Mouse (Mus musculus): Measurements from ENCODE around the gene Klrb1b. TPM values are rescaled to one million over a fixed set of nuclear protein-coding genes. Genes with fewer than 3 reads are reported as not detected.
"Not testable (repeated sequence)": the region's sequence is repeated elsewhere in the genome, so short reads cannot be mapped to it uniquely, and the experiment has no call there.

The Klrb1b gene
- total RNA-seq, 2 experiments from 2014 or later, result not detected

DNA sequence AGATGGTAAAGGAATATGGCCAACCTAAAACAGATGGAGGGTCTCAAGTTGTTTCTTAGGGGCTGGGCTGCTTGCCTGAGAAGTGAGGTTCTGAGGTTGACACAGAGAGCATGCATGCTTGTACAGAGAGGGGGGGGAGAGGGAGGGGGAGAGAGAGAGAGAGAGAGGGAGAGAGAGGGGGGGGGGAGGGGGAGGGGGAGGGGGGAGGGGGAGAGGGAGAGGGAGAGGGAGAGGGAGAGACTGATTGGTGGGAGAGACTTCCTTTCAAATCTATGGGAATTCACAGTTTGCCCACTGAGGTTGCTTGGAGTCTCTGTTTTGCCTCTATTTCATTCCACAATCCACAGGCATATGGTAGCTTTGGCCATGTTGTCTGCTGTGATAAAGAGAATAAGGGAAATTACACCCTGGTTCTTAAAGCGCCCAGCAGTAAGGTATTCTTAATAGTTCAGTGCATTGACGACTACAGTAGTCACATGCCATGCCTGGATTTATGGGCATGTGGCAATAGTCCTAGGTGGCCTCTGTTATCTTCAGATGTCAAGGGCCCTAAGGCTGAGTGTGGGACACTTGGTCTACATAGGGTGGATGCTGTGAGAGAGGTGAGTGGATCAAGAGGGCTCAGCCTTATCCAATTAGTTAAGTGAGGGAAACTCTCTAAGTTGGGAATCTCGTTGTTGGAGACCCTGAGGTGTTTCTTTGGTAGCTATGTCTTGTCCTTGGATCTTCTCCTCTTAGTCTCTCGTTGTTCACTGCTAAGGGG is 15.4 kb upstream of the Klrb1b start:
- DNase-seq (ENCODE audit: low spot score in 2 of 2), result no peak

DNA sequence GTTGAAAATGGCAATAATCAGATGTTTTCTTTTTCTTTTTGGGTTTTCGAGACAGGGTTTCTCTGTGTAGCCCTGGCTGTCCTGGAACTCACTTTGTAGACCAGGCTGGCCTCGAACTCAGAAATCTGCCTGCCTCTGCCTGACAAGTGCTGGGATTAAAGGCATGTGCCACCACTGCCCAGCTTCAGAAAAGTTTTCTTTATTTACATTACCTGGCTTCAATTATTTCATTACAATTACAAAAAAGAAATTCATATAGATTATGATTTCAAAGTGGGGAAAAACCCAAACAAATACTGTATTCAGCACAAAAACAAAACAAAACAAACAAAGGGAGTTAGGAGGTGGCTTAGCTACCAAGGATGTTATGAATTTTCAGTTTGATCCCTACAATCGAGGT is 14.5 kb upstream of the Klrb1b start:
- DNase-seq (ENCODE audit: low spot score in 2 of 2), result not testable (repeated sequence)

DNA sequence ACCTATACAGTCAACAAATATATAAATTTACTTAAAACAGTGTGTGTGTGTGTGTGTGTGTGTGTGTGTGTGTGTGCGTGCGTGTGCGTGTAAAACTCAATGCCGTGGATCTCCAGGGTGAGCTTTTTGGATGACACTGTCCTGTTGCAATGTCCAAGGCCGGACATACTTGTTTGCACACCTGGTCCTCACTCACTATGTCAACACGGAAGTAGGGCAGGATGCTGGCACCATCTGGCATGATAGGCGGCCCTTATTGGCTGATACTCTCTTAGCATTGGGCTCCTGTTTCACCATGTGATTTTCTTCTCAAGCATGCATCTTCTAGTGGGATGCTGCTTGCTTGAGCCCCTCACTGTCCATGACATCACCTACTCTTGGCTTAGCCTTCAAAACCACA is 13.8 kb upstream of the Klrb1b start:
- DNase-seq (ENCODE audit: low spot score in 2 of 2), result no peak

DNA sequence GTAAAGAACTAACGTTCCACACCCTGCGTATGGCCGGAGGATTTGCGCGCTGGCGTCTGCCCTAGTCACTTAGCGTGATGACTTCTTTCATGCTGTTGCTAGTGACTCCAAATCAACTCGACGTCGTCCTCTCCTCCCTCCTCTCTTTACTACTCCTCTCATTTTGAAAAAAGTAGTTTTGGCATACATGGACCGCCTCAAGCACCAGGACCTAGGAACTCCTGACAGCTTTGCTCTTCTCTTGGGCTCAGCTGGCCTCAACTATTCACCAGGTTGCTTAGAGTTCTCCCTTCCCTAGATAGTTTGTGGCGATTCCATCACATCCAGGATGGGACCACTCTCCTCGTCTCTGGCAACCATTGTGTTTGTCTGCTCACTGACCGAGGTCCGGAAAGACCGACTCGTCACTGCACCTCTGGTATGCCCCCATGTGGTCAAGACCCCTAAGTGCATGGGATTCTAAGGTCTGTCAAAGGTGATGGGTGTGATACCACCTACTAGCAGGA is 13.2 kb upstream of the Klrb1b start:
- DNase-seq (ENCODE audit: low spot score in 2 of 2), result peak; percentile 73 to 84

DNA sequence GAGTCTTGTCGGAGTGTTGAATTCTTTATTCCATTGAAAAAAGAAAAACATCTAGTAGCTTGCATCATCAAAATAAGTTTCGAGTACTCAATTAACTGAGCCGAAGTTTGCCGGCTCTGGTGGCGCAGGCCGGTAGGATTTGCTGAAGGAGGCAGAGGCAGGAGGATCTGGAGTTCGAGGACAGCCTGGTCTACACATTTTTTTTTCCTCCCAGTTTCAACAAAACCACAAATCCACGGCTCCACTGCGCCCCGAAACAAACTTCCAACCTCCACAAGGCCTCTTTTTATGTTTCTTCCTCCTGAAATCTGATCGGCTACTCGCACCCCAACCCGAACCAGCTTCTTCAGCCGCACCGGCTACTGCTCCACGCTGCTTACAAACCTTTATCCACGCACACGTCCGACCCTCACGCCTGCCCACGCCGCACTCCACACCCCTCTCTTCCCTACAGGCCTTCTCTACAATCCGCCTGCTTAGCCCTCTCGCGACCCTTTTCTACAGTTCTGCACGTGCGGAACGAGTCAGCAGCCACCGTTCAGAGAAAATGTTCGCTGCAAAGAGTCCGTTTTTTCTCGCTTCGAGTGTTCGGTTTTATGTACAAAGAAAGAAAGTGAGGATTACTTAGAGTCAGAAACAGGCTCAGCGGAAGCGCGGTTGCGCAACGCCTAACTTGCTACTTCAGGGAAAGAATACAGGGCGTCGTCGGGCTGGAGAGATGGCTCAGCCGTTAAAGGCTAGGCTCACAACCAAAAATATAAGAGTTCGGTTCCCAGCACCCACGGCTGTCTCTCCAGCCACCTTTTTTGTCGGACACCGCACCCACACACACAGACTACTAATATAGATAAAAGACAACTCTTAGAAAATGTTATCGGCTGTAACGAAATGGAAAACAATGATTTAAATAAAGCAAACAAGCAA is 12.5 kb upstream of the Klrb1b start:
- peak; percentile 79 to 84 for DNase-seq (ENCODE audit: low spot score in 2 of 2)

DNA sequence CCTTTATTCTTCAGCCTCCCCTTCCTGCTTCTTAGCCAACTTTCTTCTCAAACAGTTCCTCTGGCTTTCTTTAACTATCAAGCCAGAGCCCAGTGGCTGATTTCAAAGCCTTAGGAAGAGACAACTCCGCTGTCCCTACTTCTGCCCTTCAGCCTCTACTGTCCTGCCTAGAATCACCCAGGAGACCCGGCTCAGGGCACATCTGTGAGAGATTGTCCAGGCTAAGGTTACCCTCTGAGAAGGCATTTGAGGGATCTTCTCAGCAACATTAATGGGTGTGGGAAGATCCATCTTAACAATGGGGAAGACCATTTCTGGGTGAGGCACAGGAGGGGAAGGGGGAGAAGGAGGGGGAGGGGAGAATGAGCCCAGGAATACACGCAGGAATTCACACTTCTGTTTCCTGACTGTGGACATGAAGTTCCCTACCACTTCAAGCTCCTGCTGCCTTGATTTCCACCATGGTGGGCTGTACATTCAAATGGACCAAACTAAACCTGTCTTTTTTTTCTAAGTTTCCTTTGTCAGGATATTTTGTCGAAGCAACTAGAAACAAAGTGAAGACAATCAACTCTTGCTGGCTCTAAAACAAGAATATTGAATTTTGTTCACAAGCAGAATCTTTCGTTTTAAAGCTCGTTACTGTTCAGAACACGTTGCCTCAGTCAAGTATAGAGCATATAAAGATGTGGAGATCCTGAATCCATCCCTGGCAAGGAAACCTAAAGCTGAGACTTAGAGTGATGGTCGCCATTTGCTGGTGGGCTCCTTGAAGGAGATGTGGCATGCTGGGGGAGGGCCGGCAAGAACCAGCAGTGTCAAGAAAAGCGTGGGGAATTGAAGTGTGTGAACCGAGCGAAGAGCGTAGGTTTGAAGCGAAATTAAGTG is 11.6 kb upstream of the Klrb1b start:
- DNase-seq (ENCODE audit: low spot score in 2 of 2), result no peak

DNA sequence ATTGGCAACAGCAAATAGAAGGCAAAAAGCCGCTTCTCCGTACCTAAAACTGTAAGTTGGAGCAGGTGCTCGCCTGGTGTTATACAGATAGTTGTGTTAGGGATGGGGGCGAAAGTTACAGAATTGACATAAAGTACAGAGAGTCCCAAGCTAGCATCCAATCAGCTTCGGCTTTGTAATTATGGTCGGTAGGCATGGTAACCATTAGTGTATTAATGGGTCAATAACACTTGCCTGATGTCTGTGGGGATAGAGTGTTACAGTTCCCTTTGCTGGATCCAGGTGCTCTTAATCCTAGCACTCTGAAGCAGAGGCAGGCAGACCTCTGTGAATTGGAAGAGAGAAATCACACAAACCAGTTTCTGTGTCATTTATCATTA is 10.8 kb upstream of the Klrb1b start:
- DNase-seq (ENCODE audit: low spot score in 2 of 2), result no peak

DNA sequence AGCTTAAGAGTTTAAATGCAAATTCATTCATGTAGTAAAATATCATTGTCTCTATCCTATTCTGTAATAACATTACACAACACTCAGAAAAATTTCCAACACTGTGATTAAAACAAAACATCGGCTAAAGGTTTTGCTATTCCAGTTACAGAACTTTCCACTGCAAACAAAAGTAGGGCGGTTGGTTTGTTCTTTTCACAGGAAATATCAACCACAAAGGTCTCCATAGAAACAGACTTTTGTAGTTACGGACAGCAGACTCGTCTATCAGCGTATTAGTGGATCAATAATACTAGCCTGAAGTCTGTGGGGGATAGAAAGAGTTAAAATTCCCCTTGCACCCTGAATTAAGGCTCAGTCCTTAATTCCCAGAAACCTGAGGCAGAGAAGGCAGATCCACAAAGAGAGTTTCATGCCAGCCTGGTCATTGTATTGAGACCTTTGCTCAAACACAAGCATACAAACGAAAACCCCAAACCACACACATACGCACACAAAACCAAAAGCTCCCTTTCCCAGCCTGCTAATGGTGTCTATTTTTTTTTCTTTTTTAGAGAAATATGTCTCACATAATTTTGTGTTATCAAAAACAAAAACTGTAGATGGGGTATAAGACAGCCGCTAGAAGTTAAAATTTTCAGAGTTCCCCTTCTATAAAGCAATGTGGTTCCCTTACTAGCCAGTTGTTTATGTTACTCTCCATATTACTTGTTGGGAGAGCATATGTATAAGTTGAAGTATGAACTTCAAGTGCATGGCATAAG is 10.2 kb upstream of the Klrb1b start:
- DNase-seq (ENCODE audit: low spot score in 2 of 2), result no peak

DNA sequence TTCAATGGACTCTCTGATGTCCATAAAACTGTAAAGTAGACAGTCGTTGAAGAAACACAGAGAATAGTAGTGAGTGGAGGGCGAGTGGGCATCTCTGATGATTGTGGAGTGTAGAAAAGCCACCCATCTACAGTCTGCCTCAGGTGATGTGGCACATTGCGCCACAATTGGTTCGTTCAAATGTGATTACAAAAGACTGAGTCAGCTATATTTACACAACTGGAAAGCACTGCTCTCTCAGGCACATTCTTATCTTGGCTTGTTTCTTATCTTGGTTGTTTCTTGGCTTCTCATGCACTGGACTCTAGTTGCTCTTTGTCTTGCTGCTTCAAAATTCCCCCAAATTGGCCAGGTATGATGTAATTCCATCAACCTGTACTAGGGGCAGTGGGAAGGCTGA is 9.4 kb upstream of the Klrb1b start:
- DNase-seq (ENCODE audit: low spot score in 2 of 2), result no peak

DNA sequence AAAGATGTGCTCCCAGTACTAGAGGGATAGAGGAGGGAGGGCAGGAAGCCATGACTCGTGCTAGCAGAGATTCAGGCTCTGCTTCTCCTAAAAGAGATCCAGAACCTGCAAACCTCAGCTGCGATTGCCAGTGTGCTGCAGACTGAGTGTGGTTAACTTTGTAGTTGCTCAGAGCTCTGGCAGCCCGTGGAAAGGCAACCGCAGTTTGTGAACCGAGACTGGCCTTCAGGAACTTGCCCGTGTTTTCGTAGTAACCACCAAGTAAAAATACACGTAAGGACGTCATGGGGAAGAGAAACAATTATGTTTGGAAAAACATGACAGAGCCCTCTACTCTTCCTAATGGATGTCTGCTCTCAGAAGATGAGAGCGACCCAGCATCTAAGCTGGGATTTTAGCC is 6.9 kb upstream of the Klrb1b start:
- no peak for DNase-seq (ENCODE audit: low spot score in 2 of 2)

DNA sequence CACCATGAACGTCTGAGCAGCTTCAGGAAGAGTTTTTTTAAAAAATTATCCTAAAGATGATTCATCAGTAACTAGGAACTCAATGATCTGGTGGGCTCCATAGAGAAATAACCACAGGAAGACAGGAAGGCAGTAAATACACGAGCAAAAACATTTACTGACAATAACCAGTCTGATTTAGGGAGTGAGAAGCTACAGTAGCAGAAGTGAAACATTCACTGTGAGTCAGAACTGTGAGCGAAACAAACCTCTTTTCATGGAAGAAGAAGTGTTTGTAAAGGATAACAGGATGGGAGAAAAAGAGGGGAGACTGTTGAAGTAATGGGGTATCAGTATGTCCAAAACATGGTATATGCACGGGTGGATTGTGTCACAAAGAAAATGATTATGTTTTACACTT is 3.7 kb upstream of the Klrb1b start:
- no peak for DNase-seq (ENCODE audit: low spot score in 2 of 2)

DNA sequence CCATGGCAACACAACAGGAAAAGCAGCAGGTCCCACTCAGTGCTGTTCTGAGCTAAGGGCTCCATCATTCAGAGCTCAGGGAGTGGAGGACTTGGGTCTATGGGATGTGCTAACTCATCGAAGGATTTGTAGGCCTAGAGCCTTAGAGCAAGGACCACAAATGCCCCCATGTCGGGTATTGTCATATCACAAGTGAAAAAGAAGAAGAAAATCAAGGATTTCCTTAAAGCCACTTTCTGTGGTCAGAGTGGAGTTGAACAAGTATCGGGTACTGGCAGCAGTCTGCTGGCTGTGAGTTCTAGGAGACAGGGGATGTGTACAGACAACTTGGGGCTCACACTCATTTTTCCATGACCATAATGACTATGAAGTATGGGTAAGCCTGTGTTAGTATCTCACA is 650 bp upstream of the Klrb1b start:
- no peak for DNase-seq (ENCODE audit: low spot score in 2 of 2)

DNA sequence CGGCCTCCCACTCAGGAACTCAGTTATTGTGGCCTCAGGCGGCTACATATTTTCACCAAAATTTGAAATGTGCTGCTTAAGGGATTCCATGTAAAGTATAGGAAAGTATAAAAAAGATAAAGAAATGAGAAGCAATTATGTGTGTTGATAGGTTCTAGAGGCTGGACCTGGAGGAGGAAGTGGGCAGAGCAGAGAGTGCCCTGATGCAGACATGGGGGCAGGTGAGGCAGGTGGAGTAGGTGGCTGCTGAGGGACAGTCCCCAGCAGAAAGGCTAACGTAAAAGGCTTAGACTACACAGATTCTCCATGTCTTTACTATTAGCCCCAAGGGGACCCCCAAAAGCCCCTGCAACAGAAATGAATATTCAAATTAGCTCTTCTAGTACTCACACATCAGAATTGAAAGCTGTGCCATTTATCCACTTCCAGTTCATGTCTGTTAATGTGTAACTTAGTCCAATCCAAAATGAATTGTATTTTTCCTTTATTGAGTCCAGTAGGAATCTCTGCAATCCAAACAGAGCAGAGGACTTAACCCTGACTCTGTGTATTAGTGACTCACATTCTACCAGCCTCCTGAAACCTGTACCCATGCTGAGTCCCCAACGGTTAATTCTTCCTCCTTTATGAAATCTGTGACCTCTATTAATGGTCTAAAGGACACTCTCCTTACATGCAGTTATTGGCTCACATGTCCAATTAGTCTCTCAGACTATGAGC is 7.9 kb downstream of the Klrb1b start:
- no peak for DNase-seq (ENCODE audit: low spot score in 2 of 2)

DNA sequence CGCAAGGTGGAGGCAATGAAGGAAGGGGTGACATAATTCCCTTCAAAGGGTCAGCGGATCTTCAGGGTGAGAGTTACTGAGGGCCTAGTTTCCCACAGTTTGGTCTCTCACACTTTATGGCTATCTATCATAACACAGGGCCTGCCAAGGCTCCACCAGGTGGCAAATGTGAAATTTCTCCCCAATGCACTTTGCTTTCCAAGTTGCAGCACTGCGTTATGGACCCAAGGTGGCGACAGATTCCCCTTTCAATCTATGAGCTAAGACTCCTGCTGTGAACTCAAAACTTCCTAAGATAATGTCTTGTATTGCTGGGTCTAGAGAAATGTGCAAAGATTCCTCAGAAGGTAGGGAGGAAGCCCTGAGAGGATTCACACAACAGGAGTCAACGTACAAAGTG is 17.6 kb downstream of the Klrb1b start:
- DNase-seq (ENCODE audit: low spot score in 2 of 2), result no peak

DNA sequence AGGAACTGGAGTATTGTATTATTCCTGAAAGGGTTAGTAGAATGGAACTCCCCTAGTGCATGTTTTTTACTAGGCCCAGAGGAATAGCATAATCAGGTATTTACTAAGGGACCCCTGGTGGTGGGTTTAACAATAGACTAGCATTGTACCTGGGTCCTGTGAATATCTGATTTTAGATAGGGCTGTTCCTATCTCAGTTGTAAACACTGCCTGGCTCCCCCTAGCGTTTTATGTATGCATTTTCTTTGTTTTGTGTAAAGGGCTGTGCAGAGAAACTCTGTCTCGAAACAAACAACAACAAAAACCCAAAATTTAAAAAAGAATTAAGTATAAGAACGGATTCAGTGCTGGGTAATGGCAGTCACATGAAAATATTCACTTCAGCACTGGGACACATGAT is 19.1 kb downstream of the Klrb1b start:
- no peak for DNase-seq (ENCODE audit: low spot score in 2 of 2)

DNA sequence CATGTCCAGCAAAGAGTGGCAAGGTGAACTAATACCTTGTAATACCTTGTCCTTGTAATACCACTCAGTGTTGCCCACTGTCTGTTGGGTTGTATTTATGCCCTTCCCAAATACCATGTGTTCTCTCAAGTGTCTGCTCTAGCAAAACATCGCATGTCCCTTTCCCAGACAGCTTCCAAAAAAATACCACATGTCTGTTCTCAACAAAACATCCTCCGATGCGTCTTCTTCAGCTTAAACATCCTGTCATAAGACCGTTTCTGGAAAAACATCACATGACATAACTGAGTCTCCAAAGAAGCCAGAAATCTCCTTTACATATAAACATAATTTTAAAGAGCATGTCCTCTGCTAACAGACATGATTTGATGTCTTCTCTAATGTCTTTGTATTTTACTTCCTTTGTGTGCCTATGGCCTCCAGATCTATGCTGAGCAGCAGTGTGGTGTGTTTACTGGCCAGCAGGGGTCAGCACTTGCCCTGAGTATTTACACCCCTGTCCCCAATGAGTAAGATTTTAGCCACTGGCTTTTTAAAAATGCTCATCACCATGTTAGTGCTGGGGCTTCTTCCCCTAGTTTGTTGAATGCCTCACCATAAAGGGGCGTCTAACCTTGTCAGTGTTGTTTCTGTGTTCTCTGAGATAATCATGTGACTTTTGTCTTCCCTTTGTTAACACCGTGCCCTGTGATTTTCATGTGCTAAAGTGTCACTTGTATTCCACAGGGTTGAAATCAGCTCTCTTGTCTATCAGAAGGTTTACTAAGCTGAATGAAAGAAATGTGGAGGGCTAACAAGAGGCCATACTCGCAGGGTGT is 21.1 kb downstream of the Klrb1b start:
- DNase-seq (ENCODE audit: low spot score in 2 of 2), result peak in 1 of 2 experiments; percentile 60

DNA sequence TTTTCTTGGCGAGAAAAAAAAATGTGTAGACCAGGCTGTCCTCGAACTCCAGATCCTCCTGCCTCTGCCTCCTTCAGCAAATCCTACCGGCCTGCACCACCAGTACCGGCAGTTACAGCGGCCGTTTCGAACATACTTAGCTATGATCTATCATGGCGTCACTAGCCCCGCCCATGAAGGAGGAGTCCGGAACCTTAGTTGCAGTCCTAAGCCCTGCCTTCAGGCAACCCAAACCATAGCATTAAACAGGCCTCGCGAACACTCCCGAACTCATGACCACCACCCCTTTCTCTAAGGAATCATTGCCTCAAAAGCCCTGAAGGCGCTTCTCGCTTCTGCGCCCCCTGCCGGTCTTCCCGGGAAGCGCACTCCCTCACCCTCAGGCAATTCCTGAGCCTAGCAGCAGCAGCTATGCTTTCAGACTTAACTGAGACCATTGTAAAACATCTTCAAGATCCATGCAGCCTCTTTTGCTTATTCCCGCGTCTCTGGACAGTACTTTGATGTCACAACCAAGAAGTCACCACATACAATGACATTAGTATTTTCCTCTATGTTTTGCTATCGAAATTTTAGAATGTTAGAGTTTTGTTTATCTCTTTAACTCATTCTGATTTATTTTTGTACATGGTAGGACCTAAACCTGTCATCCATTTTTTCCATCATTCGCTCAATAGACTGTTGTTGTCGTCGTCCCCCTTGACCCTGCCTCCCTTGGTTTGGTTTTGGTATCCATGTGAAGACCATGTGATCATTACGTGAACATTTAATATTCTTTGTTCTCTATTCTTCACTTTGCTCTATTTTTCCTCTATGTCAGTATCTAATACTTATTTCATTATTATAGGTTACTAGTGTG is 22.9 kb downstream of the Klrb1b start:
- DNase-seq (ENCODE audit: low spot score in 2 of 2), result peak; percentile 86 to 92

DNA sequence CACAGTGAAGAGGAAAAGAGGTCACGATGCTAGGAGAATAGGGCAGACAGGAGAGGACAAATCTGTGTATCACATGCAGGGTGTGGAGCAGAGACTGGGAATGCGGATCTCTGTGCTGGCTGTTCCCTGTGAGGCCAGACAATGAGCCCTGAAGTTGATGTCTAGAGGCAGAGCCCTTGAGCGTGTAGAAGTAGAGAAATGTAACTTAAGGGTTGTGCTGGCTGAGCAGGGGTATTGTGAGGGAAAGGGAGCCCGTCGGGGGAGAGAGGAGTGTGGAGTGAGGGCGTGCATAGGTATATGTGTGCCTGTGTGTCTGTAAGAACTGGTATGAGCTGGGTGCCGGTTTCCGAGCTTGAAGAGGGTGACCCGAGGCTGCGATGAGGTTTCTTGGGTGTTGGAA is 23.6 kb downstream of the Klrb1b start:
- DNase-seq (ENCODE audit: low spot score in 2 of 2), result no peak

Measured in gastrocnemius, postnatal 4 days (tissue).